Mouse (Mus musculus): ENCODE measurements at regions not wholly inside any gene's neighbourhood (a gene's known extent, or its start where the extent isn't known, plus 50 kb on each side); places are given as distances from the start of the nearest gene placed in this dataset.

GRCm38 (mm10) chr6:51717386-51717785, 193.7 kb downstream of the Snx10 start:
- no peak for TF ChIP-seq POLR2A (IDR thresholded peaks at IDR 0.05; ENCODE audit: borderline replicate concordance, control insufficient read depth, low read depth, low read length)
- TF ChIP-seq CTCF (IDR thresholded peaks at IDR 0.05; ENCODE audit: control insufficient read depth, insufficient read depth, low read length): no peak

Data from bone marrow, adult 2 months (tissue).